Mouse (Mus musculus): Measurements from ENCODE around the gene Fxyd3. TPM values are rescaled to one million over a fixed set of nuclear protein-coding genes. Genes with fewer than 3 reads are reported as not detected.

The Fxyd3 gene
- total RNA-seq, 2 experiments from 2014 or later, result 3.1 to 3.8 TPM

DNA sequence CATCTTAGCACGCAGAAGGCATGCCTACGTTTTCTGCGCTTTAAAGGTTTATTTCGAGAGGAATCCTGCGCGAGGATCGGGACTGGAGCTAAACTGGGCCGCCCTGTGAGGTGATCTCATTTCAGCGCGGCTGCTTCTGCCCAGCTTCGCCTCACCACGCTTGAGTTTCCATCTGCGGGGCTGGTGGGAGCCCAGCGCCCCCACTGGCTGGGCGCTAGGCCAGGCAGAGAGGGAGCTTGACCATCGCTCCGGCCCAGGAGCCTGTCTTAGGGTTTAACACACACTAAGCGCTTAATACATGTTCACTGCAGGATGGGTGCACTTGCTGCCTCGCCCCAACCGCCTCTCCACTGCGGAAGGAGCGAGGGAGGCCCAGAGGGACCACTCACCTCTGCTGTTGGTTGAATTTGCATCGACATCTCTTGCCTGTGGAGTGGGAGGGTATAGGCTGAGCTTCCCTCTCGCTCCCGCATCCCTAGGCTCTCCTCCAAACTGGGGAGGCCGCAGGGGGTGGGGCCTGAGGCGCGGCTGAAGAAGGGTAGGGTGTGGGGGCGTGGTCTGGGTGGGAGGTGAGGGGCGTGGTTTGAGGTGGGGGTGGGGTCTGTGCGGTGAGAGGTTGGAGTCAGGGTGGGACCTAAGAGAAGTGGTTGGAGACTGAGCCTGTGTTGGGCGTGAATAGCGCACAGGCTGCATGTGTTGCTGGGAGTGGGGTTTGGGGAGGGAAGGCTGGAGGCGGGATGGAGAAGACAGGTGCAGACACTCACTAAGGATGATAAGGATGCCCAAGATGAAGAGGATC, 23.7 kb downstream of the Fxyd3 start:
- DNase-seq (ENCODE audit: low spot score), result no peak
- intact Hi-C loops (cut with DNase I), result loop anchor here (5.0 kb wide), 1 partner anchor 81 kb away; the partner anchor contains the start of genes Fam187b and Lsr

DNA sequence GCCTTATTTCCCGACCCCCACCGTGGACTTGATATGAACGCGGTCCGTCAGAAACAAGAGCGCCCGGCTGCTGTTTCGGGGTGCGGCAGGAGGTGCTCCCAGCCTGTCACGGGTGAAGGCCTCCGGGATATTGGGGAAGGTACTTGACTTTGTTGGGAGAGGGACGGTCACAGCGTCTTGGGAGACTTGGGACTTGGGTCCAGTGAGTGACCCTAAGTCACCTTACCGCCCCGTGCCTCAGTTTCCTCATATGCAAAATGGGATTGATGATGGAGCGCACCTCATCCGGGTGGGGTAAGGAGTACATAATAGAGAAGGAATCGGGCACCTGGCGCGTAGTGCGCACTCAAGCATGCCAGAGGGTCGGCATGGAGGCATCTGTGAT, 24.3 kb downstream of the Fxyd3 start:
- DNase-seq (ENCODE audit: low spot score), result no peak
- intact Hi-C loops (cut with DNase I), result loop anchor here (5.0 kb wide), 1 partner anchor 80 kb away; the partner anchor contains the start of genes Fam187b and Lsr

DNA sequence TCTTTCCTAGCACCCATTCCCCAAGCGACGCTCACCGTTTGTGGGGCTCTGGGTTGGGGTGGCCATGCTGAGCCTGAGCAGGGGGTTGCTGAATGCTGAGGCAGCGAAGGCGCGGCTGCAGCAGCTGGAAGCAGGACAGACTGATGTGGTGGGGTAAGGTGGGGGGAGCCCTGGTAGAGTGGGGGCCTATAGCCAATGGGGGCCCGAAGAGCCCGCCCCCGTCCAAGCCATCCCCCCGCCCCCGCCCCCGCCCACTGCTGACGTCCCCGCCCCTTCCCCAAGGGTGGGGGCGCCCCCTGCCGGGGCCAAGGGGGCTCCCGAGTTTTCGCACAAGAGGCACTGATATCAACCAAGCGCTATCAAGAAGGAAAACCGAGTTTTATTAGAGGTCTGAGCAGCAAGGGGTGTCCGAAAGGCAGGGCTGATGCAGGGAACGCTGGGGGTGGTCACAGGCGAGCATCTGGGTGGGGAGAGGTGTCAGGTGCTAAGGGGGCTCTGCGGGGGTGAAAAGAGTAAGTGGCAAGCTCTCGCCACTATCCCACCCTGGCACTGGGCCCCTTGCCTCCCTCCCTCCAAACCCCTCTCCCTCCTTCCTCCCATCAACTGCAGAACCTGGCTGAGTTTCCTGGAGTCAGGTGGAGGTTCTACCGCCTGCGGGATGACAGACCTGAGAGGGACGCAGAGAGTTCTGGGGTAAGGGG, 25.0 kb downstream of the Fxyd3 start, which contains the start of gene Fxyd7:
TSS of gene Fxyd7 (minus strand) at position 147 of the 701 bp plus-strand sequence.
- no peak for DNase-seq (ENCODE audit: low spot score)
- intact Hi-C loops (cut with DNase I), result loop anchor here (5.0 kb wide), 1 partner anchor 79 kb away; the partner anchor contains the start of genes Fam187b and Lsr

DNA sequence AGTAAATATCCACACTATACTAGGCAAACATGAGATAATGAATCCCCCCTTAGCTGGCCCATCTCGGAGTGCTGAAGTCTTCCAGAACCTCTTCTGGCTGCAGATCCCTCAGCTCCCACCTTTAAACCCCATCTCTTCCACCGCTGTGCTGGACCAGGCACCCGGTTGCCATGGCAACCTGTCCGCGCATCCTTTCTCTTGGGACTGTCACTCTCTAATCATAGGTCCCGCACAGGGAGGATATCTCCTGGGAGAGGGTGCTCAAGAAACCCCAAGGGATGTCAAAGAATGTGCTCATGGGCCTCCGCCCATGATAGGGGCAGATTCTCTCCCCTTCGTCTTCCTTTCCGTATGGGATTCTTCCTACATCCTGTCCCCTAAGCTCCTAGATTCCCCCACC, 25.6 kb downstream of the Fxyd3 start:
- DNase-seq (ENCODE audit: low spot score), result no peak
- intact Hi-C loops (cut with DNase I), result loop anchor here (5.0 kb wide), 1 partner anchor 79 kb away; the partner anchor contains the start of genes Fam187b and Lsr

DNA sequence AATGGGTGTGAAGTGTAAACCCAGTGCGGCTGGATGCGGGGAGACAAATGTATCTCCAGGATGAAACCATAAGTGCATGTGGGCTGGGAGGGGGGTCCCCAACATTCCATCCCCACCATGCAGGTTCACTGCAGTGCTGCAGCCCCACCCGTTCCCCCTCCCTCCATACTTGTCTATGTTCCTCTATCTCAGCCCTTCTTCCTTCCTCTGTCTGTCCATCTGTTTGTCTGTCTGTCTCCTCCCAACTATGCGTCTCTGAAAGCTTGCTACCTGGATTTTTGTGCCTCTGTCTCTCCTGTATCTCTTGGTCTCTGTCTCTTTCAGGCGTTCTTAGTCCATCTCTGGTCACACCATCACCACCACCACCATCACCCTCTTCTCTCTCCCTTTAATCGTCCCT, 26.0 kb downstream of the Fxyd3 start:
- intact Hi-C loops (cut with DNase I), result loop anchor here (5.0 kb wide), 1 partner anchor 78 kb away; the partner anchor contains the start of genes Fam187b and Lsr
- DNase-seq (ENCODE audit: low spot score), result no peak

DNA sequence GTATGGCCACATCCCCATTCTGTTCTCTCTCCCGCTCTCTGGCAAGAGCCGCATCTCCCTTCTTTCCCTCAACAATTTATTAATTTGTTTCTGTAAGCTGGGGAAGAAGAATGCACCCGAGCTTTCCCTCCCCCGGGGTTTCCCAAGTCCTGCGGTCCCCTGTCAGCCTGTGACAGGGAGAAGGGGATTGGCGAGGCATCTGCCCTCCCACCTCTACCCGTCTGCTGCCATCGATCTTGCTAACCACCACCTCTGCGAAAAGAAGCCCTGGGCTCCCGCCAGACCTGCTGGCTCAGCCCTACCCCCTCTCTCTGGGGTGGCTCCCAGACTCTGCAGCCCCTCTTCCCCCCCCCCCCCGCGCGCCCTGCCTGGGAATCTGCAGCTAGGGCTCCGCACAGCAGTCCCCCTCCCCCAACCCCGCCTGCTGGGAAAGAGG, 26.6 kb downstream of the Fxyd3 start:
- DNase-seq (ENCODE audit: low spot score), result no peak
- intact Hi-C loops (cut with DNase I), result loop anchor here (5.0 kb wide), 1 partner anchor 78 kb away; the partner anchor contains the start of genes Fam187b and Lsr

DNA sequence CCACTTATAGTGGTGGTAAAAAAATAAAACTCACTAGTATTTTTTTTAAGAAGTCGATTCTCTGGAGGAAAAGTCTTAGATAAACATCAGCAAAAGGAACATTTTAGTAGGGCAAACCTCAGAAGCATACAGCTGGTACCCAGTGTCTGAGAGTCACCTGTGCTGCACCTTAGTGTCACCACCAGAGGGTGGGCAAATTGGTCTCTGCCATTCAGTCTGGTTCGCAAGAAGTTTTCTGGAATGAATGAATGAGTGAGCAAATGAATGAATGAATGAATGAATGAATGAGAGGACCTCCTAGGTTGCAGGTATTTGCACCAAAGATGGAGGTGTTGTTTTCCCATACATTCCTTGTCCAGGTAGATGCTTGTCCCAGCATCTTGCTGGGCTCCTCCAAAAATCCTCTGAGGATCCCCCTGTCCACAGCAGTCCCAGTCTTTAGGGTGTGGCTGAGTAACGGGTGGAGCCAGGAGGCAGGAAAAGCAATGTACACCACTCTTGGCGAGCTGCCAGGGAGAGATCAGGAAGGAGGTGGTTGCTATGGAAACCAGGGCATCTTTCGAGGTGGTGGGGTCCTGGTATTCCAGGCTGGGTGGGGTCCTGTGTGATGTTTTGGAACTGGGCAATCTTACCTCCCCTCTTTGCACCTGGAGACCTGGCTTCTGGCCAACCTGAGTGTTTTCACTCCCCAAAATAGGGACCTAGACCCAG, 27.2 kb downstream of the Fxyd3 start:
- intact Hi-C loops (cut with DNase I), result no loop called here
- DNase-seq (ENCODE audit: low spot score), result no peak

DNA sequence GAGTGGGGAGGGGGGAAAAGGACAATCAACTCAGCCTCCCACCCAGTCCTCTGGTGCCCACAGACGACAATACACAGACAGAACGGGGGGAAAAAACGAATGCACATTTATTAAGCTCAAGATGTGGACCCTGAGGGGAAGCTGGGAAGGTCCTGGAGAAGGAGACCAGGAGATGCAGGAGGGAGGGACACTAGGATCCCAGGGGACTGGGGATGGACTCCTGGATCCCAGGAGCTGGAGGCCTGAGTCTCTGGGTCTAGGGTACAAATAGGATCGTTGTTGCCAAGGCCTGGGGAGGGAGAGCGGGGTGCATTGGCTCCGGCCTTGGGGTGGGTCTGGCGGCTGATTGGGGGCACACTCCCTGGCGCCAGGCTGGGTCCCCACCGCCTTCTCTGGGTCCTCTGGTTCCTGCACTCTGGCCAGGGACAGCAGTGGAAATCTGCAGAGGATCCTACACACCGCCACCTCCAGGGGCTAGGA, 34.0 kb downstream of the Fxyd3 start, which contains the start of gene Fxyd5:
TSS of gene Fxyd5 (minus strand) at position 51 of the 480 bp plus-strand sequence.
- no peak for DNase-seq (ENCODE audit: low spot score)
- intact Hi-C loops (cut with DNase I), result no loop called here

DNA sequence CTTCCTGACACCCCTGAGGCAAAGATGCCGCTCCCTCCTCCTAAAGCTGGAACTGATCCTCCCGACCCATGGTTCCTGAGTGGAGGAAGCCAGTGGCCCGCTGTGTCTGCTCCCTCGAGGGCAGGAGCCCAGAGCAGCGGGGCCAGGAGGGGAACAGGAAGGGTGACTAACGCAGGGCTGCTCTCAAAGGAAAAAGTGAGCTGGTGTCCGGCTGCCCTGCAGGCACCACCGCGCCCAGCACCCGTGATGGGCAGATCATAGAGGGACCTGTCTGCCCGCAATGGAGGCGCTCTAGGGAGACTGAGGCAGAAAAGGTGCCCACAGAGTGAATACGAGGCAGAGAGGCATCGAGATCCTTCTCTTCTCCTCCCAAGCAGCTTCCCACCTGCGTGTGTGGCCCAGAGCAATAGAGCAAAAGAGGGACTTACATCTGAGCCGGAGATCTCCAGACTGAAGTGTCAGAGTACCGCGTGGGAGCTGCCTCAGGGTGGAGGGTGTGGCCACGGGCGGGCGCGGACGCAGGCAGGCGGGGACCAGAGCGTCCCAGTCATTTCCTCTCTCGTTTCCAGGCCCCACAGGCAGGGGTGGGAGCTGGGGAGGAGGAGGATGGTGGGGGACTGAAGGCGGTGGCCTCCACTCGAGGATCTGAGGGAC, 34.7 kb downstream of the Fxyd3 start:
- intact Hi-C loops (cut with DNase I), result no loop called here
- DNase-seq (ENCODE audit: low spot score), result peak; percentile 75

DNA sequence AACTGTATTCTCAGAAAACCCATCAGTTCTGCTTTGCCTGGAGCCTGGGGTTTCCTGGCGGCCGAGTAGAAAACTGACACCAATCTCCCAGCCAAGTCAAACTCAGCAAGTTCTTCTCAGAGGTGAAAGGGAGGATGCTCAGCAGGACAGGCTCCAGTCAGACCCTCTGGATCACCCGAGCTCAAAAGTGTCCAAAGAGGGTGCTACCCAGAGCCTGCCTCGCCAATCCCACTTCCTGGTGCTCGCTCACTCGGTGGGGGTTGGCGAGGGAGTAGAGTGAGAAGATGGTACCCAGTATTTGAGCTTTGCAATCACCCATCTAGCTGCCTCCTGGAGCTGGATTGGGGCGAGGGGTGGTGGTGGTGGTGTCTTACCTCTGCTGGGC, 35.5 kb downstream of the Fxyd3 start:
- intact Hi-C loops (cut with DNase I), result no loop called here

DNA sequence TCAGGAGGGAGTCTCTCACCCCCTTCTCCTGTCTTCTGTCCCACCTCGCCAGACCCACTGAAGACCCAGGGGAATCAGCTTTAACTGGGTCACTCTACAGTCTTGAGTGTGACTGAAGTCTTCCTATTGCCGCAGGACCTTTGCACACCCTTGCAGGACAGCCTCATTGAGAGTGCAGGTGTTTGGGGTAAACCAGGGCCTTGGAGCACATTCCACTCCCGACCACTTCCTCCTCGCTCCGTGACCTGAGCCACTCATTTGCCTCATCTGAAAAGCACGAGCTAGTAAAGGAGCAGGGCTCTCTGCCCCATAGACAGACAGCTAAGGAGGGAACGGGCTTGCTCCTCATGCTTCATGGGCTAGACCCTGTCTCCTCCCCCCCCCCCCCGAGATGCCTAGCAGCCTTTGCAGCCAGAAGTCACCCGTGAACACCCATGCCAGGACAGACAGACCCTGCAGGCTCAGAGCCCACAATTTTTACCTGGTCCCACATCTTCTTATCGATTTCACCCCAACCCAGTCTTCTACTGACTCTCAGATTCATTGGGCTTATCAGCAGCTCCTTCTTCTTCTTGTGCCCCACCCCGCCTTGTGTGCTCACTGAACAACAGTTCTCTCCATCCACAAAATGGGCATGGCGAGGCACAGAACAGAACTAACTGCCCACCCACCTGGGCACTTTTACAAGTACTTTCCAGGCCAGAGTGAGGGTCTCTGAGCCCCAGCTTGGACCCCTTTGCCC, 36.1 kb downstream of the Fxyd3 start:
- no peak for DNase-seq (ENCODE audit: low spot score)
- intact Hi-C loops (cut with DNase I), result no loop called here

More for the DNA sequence above, 35.5 kb downstream of the Fxyd3 start:
- no peak for DNase-seq (ENCODE audit: low spot score)

DNA sequence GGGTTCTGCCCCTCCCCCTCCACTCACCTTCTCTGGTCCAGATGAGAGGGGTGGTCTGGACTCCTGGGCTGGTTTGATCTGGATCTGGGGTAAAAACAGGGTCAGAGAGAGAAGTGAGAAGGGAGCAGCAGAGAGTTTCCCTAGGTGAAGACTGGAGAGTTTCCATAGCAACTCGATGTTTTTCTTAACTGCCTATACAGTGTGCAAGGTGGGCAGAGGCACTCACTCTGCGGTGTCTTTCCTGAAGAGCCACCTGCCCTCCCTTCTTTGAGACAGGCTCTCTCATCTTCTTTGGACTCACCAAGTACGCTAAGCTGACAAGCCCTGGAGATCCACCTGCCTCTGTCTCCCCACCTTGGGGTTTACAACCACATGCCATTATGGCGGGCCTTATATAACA, 37.5 kb downstream of the Fxyd3 start:
- intact Hi-C loops (cut with DNase I), result no loop called here
- no peak for DNase-seq (ENCODE audit: low spot score)

DNA sequence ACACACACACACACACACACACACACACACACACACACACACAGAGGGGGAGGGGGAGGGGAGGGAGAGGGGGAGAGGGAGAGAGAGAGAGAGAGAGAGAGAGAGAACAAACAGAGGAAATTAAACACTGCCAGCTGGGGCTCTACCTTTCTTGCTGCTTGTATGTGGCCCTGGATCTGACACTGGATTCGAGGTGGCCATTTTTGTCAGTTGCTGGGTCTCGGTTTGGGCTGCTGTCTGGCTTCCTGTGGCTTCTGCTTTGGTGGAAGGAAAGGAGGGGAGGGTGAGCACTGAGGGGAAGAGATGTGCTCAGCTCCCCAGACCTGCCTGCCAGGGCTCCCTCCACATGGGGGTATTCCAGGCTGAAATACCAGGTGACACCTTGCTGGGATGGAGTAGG, 38.8 kb downstream of the Fxyd3 start:
- DNase-seq (ENCODE audit: low spot score), result no peak
- intact Hi-C loops (cut with DNase I), result no loop called here

DNA sequence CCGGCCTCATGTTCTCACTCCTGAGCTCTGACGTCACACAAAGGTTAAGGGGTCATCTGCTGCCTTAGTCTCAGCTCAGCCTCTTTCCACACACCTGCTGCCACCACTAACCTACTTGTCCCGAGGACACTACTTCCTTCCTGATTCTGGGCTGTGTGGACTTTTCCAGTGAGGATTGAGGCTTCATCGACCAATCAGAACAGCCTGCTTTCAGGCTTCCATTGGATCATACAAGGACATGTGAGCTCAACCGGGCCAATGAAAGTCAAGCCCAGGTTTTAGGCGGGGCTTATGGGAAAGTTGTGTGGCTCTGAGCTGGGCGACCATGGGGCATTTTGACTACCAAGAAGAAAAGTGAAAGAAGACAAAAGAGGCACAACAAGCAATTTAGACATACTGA, 39.6 kb downstream of the Fxyd3 start:
- intact Hi-C loops (cut with DNase I), result no loop called here
- DNase-seq (ENCODE audit: low spot score), result no peak

DNA sequence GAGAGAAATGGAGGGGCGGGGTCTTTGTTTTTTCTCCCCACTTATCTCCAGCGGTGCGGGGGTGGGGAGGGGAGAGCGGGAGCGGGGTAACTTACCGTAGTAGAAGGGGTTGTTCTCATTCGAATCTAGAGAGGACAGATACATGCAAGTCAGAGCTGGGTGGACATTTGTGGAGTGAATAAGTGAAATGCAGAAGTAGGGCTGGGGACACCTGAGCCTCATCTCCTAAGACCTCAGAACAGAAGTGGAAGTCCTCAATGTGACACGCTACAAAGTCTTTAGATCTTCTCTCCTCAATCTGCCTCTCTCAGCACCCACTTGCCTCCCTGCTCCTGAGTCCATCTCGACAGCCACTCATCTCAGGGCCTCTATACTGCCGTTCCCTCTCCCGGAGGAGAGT, 41.2 kb downstream of the Fxyd3 start:
- intact Hi-C loops (cut with DNase I), result no loop called here
- no peak for DNase-seq (ENCODE audit: low spot score)

DNA sequence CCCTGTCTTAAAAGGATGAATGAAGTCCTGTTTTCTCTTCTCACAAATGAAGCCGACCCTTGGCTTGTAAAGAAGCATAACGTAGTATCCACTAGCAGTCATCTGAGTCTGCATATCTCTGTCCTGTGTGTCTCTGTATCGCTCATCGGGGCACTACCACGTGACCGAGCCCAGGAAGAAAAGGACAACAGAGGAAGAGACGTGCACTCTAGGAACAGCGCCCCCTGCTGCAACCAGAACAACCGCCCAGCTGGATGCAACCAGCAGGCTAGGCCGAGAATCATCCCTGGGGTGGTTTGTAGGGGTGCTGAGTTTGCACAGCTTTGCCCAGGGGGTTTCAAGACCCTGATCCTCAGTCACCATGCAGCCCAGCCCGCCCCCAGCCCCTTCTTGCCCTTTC, 41.7 kb downstream of the Fxyd3 start:
- DNase-seq (ENCODE audit: low spot score), result no peak
- intact Hi-C loops (cut with DNase I), result no loop called here

DNA sequence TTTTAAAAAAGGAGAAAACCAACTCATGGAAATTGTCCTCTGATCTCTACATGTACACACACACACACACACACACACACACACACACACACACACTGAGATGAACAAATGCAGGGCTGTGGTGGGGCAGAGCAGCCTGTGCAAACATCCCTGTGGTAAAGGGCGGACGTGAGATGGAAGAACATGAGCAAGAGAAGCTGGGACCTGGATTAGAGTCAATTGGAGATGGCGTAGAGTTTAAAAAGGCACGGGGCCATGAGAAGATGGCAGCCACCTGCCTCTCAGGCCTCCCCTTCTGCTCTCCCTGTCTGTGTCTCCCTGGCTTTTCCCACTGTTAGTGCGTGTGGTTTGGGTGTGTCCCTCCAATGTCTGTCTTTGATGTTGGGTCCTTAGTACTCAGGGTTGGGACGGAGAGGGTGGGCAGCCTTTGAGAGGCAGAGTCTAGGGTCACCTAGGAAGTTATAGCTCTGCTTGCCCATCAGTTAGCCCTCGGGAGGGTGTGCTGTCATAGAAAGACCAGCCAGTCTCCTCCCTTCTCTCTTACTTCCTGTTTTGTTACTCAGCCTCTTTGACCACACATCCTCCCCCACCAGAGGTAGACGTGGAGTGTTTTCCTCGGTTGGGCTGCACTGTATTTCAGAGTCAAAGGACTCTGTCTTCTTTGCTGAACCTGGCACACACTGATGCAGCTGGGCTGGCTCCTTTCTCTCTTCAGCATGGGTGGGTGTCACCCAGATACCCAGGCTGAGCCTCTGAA, 42.9 kb downstream of the Fxyd3 start:
- intact Hi-C loops (cut with DNase I), result no loop called here
- DNase-seq (ENCODE audit: low spot score), result no peak

DNA sequence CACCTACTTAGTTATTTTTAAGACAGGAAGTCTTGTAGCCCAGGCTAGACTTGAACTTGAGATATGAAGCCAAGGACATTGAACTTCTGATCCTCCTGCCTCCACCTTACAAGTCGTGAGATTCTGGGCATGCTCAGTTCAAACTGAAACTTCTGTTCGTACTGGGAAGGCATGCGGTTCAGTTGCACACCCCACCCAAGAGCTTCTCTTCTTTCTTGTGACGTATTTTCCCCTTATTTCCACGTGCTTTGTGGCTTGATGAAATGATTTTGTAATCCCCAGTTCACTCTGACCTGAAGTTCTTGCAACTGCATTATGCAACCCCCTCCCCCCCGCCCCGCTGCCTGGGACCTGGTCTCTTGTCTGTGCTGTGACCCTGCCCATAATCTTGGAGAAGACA, 44.8 kb downstream of the Fxyd3 start:
- intact Hi-C loops (cut with DNase I), result no loop called here
- no peak for DNase-seq (ENCODE audit: low spot score)
